Mouse (Mus musculus) neural tube, embryonic 10.5 days (tissue): ENCODE measurements around the gene Cuedc1.

Experiments
- DNase-seq: peaks from one replicate; pipeline ENCODE4 v3.0.0-alpha.2; 2017; ENCODE audit warnings: low spot score; ENCODE audit errors: extremely low spot score

The Cuedc1 gene

GRCm38 (mm10) chr11:88083699-88084098 is 14.2 kb upstream of the Cuedc1 start:
- no peak for DNase-seq

DNA sequence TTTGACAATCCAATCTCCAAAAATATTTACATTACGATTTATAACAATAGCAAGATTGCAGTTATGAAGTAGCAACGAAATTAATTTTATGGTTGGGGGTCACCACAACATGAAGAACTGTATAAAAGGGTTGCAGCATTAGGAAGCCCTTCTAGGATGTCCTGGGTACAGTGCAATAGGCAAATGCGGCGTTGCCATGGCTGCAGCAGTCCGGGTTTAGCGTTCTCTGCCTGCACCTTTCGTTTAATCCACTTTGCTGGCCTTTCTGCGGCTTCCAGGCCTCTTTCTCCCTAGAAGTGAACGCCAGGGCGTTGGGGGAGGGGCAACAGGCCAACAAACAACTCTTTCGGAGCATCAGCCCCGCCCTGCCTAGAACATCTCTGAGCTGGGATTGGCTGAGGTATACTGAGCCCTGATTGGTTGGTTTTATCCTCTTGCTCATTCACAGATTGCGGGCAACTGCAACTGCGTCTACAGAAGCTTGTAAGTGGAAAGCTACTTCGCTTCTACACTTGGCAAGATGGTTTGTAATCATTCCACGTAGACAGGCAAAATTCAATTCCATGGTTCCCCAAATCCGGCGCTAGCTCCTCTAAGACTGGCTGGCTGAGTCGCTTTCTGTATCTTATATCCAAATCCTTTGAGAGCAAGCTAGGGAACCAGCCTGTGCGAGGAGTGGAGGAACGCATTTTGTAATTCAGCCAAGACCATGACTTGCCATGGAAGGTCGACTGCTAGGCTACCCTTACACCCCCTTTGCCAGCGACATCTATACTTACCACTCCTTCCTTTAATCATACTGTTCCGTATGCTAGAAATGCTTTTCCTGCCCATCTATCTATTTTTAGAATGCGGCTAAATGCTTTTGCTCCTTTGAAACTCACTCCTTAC is 10.9 kb upstream of the Cuedc1 start:
- DNase-seq = peak; percentile 90

GRCm38 (mm10) chr11:88089150-88089549 is 8.7 kb upstream of the Cuedc1 start:
- DNase-seq = no peak

- no peak for DNase-seq
Measured at GRCm38 (mm10) chr11:88090293-88090692, 7.6 kb upstream of the Cuedc1 start.

DNA sequence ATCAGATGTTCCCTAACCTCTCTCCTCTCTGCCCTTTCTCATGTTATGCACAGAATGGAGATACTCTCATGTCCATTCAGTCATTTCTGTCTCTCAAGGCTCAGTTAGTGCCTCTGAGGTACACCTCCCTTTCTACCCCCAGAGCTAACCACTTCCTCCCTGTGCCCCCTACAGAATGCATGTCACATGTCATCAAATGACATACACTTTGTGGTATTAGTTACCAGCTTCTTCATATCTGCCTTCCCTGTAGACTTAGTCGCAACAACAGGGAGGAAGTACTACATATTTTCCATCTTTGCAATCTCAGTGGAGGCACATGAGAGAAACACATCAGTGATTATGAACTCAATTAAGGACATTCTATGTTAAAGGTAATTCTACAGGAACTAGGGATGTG is 5.9 kb upstream of the Cuedc1 start:
- no peak for DNase-seq

GRCm38 (mm10) chr11:88097173-88097572 is 685 bp upstream of the Cuedc1 start:
- no peak for DNase-seq

- peak; percentile 85 for DNase-seq
Measured at GRCm38 (mm10) chr11:88098787-88099598, 1.1 kb downstream of the Cuedc1 start.

DNA sequence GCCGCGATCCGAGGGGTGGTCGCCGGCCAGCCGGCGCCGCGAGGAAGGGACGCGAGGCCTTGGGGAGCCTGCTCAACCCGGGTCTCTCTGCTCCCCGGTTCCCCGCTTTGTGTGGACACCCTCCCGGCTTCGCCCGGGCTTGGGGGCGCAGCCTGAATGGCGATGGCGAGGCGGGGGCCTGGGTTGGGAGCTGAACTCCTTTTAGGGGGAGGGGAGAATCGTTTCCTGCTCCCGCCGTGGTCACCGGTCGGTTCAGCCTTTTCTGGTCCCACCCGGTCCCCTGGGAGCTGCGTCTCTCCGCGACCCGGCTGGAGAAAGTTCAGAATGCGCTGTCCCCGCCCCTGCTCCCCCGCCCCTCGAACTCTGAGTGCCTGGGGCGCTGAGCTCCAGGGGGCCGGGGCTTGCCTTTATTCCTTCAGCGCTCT is 1.8 kb downstream of the Cuedc1 start:
- no peak for DNase-seq

GRCm38 (mm10) chr11:88100170-88100569 is 2.3 kb downstream of the Cuedc1 start:
- no peak for DNase-seq

GRCm38 (mm10) chr11:88103214-88103941 is 5.5 kb downstream of the Cuedc1 start:
- DNase-seq = no peak

GRCm38 (mm10) chr11:88105494-88106291 is 7.8 kb downstream of the Cuedc1 start:
- DNase-seq = no peak

- no peak for DNase-seq
Measured at GRCm38 (mm10) chr11:88106292-88106554, 8.4 kb downstream of the Cuedc1 start.

GRCm38 (mm10) chr11:88107365-88107764 is 9.5 kb downstream of the Cuedc1 start:
- no peak for DNase-seq

DNA sequence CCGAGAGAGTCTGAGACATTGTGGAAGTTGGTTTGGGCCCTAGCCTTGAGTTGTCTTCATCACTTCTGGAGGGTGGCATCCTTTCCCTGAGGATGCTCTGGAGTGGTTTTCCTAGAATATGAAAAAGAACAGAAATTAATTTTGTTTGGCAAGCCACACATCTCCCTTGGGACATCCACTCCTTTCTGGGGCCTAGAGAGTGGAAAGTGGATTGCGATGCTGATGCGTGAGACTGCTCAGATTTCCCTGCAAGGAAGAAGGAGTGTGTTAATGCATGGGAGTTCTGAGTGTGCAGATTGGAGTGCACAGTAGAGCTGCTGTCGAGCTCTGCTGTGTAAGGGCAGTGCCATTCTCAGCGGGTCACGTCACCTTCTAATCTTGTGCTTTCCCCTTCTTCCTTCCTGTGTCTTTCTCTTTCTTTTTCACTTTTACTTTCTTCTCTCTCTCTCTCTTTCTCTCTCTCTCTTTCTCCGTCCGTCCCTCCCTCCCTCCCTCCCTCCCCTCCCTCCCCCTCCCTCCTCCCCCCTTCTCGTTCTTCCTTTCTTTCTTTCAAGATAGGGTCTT is 12.3 kb downstream of the Cuedc1 start:
- DNase-seq = no peak

GRCm38 (mm10) chr11:88112078-88112477 is 14.2 kb downstream of the Cuedc1 start:
- DNase-seq = no peak

GRCm38 (mm10) chr11:88112677-88113333 is 14.9 kb downstream of the Cuedc1 start:
- DNase-seq = no peak

- DNase-seq = no peak
Measured at GRCm38 (mm10) chr11:88113543-88114271, 15.8 kb downstream of the Cuedc1 start.

DNA sequence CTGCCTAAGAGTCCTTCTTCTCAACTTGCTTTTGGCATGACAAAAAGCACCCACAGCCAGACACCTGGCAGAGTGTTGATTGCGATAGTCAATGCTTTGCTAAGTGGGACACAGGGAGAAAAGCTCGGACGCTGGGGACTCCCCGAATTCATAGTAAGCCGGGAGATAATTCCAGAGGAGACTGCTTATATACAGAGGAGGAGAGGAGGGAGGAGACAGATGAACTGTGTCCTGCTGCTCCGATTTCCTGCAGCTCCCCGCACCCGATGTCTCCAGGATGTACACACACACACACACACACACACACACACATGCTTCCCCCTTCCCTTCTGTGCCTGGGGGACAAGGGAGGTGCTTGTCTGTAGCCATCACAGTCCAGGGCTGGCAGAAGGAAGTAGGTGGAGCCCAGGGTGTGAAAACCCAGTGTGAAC is 17.0 kb downstream of the Cuedc1 start:
- DNase-seq = no peak

DNA sequence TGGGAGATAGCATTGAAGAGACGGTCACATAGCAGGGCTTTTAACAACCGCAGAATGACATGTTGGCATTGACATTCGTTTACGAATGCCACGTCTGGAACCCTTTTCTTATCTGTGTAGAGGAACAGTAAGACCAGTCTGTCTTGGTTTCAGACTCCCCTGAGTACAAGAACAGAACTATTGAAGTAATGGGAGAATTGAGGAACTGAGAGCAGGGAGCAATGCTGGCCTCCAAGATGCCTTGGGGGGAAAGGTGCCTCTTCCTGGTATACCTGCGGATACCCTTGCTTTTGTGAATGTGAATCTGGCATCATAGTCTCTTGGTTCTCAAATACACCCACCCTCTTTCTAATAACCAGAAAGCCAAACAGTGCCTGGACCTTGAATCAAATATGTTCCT is 18.7 kb downstream of the Cuedc1 start:
- no peak for DNase-seq
